Mouse (Mus musculus) brain, embryonic 14.5 days (tissue): ENCODE measurements around the gene Mllt10. TPM values are rescaled to one million over a fixed set of nuclear protein-coding genes. Genes with fewer than 3 reads are reported as not detected.
A peak's percentile ranks its signal among the peaks of the same experiment; 100 is the strongest.

ENCODE experiments used
- DNase-seq: peaks from one replicate; pipeline ENCODE4 v3.0.0-alpha.2; 2011; ENCODE audit warnings: low read depth
- CTCF ChIP-seq: fragments of 200-500 bp; IDR thresholded peaks from 2 replicates; pipeline ENCODE4 v1.5.1; 2012; ENCODE audit warnings: inconsistent platforms, mild to moderate bottlenecking, moderate library complexity, borderline replicate concordance; ENCODE audit not compliant: insufficient read depth, insufficient read length; ENCODE audit errors: extremely low read depth
- POLR2A ChIP-seq: fragments of 200-500 bp; IDR thresholded peaks from 2 replicates; pipeline ENCODE4 v1.6.1; 2012; ENCODE audit warnings: mild to moderate bottlenecking, inconsistent platforms, borderline replicate concordance; ENCODE audit not compliant: poor library complexity, insufficient read depth, insufficient read length, severe bottlenecking; ENCODE audit errors: extremely low read depth
- polyA plus RNA-seq: library from polyadenylated mRNA; depleted of rRNA; stranded (reverse); fragments of >200 nt; gene quantifications from 2 replicates; pipeline ENCODE4 v1.2.3, GENCODE M21; 2012

Mllt10 gene
- polyA plus RNA-seq, 1 experiment, result 49.4 TPM

DNA sequence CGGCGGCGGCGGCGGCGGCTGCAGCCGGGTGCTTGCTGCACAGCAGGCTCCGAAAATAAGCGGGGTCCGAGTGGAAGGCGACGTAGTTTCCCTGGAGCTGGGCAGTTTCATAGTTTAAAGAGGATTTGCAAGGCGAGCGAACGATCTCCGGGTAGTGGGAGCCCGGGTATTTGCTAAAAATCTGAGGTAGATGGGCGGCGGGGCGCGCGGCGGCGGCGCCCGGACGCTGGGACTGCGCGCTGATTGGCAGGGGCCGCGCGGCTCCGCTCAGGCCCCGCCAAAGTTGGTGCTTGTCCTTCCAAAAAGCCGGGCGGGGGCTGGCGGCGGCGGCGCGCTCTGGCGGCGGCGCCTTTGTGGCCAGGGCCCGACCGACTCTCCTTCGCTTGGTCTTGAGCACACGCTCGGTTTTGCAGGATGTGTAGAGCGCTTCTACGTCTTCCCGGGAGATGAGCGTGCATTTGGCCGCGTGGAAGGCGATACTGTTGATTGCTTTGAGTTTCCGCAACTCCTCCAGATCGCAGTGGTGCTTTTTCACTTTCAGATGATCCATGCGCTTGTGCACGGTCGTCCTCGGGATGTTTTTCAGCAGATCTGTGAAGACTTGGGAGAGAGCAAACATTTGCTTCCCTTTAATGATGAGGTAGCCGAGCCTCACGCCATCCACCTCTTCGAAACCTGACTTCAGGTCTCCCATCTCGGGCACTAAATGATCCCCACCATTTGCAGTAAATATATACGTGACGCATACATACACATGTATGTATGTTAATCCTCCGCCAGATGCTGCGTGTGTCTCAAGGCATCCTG, 7.2 kb upstream of the Mllt10 start:
- TF ChIP-seq CTCF (no peak), POLR2A (no peak; the same call in 1 of the 2 replicates)
- DNase-seq, result peak; percentile 85

DNA sequence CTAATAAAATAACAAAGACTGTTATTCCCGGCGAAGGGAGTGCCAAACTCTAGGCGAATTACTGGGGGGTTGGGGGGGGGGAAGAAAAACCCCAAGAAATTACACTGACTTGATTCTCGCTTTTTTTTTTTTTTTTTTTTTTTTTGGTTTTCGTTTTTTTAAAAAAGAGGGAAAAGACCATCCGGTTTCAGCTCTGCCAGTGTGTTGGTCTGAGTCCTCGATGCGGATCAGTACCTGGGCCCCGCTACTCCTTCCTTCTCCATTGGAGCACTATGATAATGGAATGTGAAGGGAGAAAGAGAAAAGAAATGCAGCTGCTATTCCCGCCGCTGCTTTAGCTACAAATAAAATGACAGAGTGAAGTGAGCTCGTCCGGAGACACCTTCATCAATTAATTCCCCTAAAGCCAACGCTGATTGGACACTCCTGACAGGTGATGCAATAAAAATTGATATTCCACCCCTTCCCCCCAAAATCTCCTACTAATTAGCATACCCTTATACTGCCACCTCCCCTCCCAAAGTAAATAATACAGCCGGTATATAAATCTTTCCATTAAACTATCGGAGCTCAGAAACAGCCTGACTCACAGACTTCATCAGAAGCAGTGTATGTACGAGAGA, 6.5 kb upstream of the Mllt10 start, which contains the start of gene Skida1:
Gene Skida1 (minus strand): TSS at position 599 of the 623 bp plus-strand sequence.
- DNase-seq, result peak; percentile 95
- no peak for TF ChIP-seq POLR2A
- no peak for TF ChIP-seq CTCF

DNA sequence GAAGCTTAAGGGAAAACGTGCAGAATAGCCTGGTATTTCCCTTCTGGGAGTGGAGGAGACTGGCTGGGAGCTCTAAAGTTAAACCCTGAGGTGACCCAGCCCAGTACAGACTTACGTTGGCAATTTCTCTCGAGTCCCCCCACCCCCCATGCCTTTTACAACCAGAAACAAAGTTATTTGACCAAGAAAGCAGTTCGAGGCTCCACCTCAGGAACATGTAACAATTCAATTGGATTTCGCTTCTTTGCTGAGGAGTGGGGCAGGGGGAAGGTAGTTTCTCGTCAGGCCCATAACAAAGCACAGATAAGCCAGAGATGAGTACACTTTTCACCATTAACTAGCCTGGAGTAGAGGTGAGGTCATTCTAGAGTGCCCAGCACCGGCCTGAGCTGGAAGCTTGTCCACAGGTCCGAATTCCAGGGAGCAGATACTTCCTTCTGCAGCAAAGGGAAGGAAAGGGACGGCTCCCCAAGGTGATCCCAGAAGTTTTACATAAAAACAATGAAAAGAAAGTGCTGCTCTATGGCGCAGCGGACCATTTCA, 5.7 kb upstream of the Mllt10 start:
- TF ChIP-seq CTCF (no peak), POLR2A (no peak)
- peak; percentile 83 for DNase-seq

DNA sequence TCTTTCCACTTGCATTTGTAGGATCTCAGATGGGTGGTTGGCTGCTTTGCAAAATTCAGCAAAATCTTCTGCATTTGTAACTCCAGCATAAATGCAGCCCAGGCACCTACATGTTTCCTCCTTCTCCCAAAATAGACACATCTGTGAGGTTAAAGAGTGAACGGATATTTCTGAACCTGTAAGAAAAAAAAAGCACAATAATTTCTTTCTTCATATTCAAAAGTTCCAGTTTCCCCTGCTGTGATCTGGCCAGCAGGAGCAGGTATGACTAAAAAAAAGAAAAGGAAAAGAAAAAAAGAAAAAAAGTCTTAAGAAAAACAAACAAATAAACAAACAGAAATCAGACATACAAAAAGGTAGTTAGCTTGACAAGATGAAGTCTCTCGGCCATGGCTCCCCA, 5.0 kb upstream of the Mllt10 start:
- no peak for DNase-seq
- TF ChIP-seq POLR2A, result no peak
- no peak for TF ChIP-seq CTCF

DNA sequence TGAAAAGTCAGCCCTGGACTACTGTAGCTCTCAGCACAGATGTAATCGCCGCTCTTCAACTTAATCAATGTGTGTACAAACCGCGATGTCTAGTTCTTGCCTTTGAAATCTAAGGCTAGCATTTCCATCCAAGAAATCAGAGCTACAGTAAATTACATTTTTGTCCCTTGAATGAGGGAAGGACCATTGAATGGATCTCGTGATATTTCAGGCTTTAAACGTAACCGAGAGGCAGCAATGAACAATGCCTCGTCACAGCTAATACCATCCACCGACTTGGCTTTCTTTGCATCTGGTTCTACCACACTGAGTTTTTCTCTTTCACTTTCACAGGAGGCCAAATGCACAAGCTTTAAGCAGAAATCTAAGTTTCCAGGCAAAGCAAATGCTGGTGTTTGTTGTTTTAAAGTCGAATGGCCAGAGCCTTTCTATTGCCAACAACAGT, 4.5 kb upstream of the Mllt10 start:
- TF ChIP-seq CTCF, result no peak
- TF ChIP-seq POLR2A, result no peak
- peak; percentile 86 for DNase-seq

DNA sequence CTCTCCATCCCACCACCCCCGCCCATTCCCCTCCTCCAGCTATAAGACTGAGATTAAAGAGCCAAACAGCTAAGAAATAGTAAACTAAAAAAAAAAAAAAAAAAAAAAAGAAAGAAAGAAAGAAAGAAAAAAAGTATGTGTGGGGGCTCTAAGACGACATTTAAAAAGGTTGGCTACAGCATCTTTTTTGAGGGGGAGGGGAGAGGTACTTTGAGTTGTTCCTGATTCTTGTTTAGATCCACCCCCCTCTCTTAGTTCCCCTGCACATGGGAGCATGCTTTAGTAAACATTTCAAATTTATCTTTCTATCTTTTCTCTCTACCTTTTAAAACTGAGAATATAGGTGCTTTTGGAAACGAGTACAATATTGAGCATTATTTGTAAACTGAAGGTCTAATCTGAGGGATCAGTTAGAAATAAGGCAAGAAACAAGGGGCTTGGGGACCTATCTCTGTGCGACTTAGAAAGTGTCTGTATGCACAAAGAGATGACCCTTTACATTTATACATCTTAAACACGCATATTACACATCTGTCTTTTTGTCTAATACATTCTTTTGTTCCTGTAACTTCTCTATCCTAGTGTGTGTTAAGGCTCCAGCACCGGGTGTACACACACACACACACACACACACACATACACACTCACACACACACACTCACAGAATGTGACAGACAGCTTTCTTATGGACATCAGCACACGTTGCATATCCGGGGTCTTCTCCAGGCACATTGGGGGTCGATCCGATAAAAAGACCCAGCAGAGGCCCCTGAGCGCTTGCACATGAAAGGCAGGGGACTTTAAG, 3.8 kb upstream of the Mllt10 start:
- TF ChIP-seq CTCF (no peak), POLR2A (no peak)

DNA sequence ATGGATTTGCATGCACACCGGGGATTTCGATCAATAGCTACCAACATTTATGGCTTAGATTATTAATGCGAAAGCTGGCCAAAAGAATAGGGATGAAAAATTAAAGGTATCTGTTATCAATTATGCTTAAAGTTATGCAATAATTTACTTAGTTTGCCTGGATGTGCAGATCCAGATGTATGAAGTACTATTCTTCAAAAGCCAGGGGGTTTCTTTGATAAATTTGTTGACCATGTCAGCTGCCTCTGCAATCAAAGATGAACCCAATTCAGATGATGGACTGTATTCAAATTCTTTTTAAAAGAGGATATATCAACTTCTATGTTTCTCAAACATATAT, 3.2 kb upstream of the Mllt10 start:
- no peak for DNase-seq
- TF ChIP-seq CTCF (no peak), POLR2A (no peak)

More for the DNA sequence above, 3.8 kb upstream of the Mllt10 start:
- peak; percentile 81 for DNase-seq

DNA sequence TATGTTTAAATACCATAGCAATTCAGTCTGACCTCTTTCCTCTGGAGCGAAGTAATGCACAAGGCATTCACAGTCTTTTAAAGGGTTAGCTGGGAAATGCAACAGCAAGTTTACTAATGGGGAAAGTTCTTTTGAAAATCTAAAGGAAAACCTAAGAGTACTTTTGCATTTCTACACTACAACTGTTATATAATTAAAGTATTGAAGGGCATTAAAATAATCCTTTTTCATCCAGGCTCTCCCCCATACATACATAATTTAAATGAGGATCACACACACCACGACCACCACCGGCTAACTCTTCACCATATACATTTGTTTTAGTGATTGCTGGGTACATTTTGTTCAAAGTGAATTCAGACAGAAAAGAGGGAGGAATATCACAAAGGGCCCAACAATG, 2.5 kb upstream of the Mllt10 start:
- peak; percentile 62 for DNase-seq
- TF ChIP-seq POLR2A, result no peak
- TF ChIP-seq CTCF, result no peak

DNA sequence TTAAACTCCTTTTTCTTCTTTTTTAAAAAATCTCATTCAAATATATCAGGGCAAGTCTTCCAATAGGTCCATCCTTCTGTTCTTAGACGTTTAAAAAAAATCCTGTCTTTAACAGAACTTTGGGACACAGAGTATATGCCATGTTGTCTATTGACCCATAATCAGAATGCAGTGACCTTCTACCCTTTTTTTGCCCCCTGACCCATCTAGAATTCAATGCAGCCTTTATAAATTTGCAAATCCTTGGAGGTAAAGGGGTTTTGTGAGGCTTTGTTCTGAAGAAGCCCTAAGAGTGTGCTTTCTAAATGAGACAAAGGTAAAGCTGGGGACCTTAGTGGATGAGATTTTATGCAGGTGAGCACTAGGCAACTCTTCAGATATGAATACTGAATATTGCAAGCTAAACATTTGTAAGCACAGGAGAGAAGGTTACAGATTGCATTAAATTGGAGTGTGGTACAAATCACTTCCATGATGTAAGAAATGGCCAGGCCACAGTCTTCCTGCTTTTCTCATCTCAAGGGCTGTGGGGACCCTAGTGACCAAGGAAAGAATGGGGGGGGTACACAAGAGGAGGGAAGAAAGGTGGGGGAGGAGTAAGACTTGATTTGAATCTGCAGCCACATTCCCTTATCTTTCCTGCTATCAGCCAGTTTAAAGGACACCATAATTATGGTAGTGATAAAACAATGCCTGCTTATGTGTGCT, 1.6 kb upstream of the Mllt10 start:
- TF ChIP-seq CTCF (no peak), POLR2A (no peak)
- DNase-seq, result peak; percentile 63

DNA sequence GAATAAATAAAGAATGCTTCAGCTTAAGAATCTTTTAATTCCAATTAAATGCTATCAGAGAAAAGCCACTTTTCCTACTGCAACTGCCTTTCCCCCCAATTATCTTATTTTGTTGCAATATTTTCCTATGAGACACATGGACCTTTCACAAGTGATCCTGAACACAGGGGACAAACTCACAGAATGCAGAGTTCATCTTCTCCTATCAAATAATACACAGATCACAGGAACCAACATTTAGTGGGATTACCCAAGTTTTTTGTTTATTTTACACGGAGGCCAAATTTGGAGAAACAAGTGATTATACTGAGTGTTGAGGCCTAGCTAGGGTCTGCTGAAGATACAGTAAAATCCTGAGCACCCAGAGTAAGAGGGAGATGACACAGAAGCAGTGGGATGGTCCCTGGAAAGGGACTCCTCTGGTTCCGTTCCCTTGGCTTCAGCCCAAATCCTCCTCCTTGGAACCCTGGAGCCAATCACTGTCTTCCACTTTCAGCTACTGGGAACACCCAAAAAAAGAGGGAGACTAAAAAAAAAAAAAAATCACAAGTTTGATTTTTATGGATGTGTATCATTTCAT, 996 bp upstream of the Mllt10 start:
- no peak for TF ChIP-seq POLR2A
- TF ChIP-seq CTCF, result no peak
- peak; percentile 90 for DNase-seq
